Mouse (Mus musculus): ENCODE results near the gene Sardh. TPM values are rescaled to one million over a fixed set of nuclear protein-coding genes. Genes with fewer than 3 reads are reported as not detected.
A peak's percentile ranks its signal among the peaks of the same experiment; 100 is the strongest.

Gene Sardh
- polyA plus RNA-seq, 1 experiment from 2014 or later, result 2.6 TPM

DNA sequence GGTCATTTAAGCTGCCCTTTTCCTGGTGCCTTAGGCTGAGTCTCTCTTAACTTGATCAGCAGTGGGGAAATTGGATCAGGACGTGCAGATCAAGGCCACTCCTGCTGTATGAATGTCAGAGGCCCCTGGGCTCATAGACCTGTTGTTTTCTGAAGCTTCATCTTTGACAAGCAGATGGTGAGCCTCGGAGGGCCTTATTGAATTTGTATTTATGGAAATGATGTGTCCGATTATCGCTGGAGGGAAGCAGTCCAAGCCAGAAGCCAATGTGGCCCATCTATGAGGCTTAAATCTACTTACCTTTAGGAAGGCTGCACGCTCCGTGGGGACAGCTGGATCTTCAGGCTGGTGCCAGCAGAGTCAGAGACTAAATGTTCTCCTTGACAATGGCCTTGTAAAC lies 91.5 kb downstream of the Sardh start:
- ATAC-seq (ENCODE audit: low FRiP score), result no peak
- 74% methylated on average over 6 of the region's 6 CpGs for WGBS
- Histone ChIP-seq H3K27me3 (no peaks in the 10 kb centered on the region), H3K27ac (no peak overlapping the region), H3K36me3 (replicated peaks) (no peaks in the 10 kb centered on the region), H3K4me2 (no peak overlapping the region), H3K9me3 (no peaks in the 10 kb centered on the region), H3K9ac (no peak overlapping the region), H3K4me1 (peaks cover 15% of the 10 kb centered on the region), H3K4me3 (replicated peaks) (no peak overlapping the region)

DNA sequence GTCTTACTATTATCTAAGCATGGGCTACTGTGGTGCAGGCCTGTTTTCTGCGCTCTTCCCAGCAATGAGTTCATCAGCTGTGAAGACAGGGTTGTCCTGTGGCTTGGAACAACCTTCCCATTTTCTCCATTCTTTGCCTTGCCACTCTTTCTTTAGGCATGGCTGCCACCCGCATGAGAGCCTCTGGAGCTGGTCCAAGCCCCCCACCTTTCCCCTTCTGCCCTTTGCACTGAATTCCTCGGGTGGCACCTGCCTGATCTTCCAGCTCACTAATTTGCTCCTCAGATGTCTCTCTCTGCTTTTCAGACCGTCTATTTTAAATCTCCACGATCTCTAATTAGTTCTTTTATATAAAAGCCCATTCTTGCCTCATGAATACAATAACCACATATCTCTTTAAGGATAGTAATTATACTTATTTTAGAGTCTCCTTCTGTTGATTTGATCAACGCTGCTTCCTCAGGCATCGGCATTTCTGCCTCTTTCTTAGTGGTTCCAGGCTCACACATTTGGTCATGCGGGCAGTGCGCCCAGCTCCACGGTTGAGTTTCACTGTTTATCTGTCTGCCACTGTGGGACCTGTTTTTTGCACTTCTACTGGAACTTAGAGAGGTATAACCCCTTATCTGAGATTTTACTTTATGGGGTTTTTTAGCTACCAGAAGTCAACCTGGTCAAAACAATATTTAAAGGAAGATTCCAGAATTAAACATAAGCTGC lies 93.5 kb downstream of the Sardh start:
- no peaks in the 10 kb centered on the region for H3K27me3 ChIP-seq
- no peaks in the 10 kb centered on the region for H3K9me3 ChIP-seq
- H3K27ac ChIP-seq, result no peak overlapping the region
- ATAC-seq (ENCODE audit: low FRiP score), result no peak
- no peaks in the 10 kb centered on the region for H3K36me3 ChIP-seq (replicated peaks)
- peaks cover 19% of the 10 kb centered on the region for H3K4me1 ChIP-seq
- no peak overlapping the region for H3K4me2 ChIP-seq
- H3K4me3 ChIP-seq (replicated peaks), result no peak overlapping the region
- 63% methylated on average over 10 of the region's 10 CpGs for WGBS
- H3K9ac ChIP-seq, result no peak overlapping the region

DNA sequence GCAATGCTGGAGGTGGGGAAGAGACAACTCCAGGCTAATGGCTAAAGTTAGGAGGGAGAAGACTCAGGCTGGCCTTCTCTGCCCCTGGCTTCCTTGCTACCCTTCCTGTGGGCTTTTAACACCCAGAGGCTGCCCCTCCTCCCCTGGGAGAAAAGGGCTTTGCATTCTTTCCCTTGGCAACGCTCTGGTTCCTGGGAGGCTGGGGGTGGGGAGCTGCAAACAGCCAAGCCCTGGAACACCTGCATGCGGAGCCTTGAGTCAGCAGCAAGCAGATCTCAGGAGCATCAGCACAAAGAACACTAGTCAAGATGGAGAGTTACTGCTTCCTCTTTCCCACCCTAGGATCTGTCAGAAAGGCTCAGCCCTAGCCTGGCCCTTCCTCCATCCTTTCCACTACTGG lies 98.7 kb downstream of the Sardh start:
- Histone ChIP-seq H3K4me2 (no peak overlapping the region), H3K36me3 (replicated peaks) (no peaks in the 10 kb centered on the region), H3K4me1 (peaks cover 31% of the 10 kb centered on the region), H3K9ac (no peak overlapping the region), H3K27me3 (no peaks in the 10 kb centered on the region; the same call in 1 of the 2 replicates), H3K27ac (no peak overlapping the region), H3K4me3 (replicated peaks) (no peak overlapping the region), H3K9me3 (no peaks in the 10 kb centered on the region)
- no peak for ATAC-seq (ENCODE audit: low FRiP score)
- 5% methylated on average over 2 of the region's 2 CpGs for WGBS

DNA sequence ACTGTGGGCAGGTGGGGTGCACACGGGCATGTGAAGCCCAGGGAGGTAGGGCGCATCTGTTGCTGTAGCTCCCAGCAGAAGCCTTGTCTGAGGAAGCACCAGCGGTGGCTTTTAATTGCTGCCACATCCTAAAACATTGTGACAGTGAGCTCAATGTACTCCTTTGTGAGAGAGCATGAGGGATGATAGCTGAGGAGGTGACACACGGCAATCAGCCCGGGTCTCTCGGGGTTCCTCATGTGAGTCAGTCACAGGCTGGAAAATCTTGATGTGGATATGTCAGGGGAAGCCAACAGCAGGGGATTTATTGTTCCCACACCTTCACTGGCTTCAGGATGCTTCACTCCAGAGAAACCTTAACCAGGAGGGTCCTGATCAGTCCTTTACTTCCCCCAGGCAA lies 101.3 kb downstream of the Sardh start:
- Histone ChIP-seq H3K9me3 (no peaks in the 10 kb centered on the region), H3K4me1 (peaks cover 28% of the 10 kb centered on the region), H3K36me3 (replicated peaks) (no peaks in the 10 kb centered on the region), H3K27ac (no peak overlapping the region), H3K4me3 (replicated peaks) (no peak overlapping the region), H3K4me2 (no peak overlapping the region), H3K9ac (no peak overlapping the region), H3K27me3 (peaks cover 16% of the 10 kb centered on the region)
- 84% methylated on average over 6 of the region's 6 CpGs for WGBS
- ATAC-seq (ENCODE audit: low FRiP score), result no peak

DNA sequence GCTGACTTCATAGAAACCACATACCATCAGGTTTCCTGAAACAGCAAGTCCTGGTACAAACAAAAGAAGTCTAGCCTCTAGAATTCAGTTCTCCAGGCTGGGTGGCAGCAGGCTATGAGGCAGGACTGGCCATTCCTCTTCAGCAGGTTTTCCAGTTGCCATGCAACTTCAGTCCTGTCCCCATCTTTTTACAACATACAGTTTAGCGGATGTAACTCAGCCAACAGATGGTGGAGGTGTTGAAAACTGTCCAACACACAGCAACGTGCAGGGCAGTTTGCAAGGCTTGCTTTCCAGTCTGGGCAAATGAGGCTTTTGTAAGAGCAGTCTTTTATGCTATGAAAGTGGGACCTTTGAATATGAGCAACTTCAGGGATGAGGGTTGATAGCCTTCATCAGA lies 103.2 kb downstream of the Sardh start:
- H3K4me3 ChIP-seq (replicated peaks), result no peak overlapping the region
- H3K27me3 ChIP-seq, result peaks cover 35% of the 10 kb centered on the region
- H3K9ac ChIP-seq, result no peak overlapping the region
- no peak overlapping the region for H3K27ac ChIP-seq
- no peaks in the 10 kb centered on the region for H3K9me3 ChIP-seq
- ATAC-seq (ENCODE audit: low FRiP score), result no peak
- WGBS, result 81% methylated on average over 2 of the region's 2 CpGs
- H3K4me1 ChIP-seq, result peaks cover 29% of the 10 kb centered on the region
- H3K36me3 ChIP-seq (replicated peaks), result no peaks in the 10 kb centered on the region
- H3K4me2 ChIP-seq, result no peak overlapping the region

DNA sequence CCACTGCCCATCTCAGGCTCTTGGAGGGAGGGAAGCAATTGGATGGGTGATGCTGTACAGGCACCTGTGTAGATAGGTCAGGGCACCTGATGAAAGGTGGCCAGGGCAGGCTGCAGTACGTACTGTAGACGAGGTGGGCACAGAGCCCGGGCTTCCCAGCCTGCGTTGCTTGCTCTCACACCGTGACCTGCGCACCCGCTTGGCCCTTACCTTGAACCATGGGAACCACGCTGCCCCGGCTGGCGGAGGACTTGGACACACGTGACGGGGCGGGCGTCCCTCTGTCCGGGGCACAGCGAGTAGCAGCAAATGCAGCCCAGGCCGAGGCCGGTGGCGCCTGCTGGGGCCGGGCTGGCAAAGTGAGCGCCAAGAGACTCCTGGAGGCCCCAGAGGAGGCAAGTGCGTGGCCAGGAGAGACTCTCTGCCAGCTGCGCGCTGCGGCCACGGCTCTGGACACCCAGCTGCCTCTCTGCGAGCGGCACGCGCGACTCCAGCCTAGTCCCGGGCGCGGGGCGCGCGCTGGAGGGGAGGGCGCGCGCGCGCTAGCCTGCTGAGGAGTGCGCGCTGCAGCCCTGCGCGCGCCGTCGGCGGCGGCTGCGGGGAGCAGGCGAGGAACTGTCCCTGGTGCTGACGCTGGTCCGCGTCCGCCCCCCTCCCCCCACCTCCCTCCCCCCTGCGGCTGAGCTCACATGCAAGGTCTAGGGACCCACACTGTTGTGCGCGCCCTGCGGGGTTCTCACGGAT lies 106.0 kb downstream of the Sardh start, which contains the start of gene Fam163b:
TSS of gene Fam163b (minus strand) at position 542 of the 744 bp plus-strand sequence.
- ATAC-seq (ENCODE audit: low FRiP score), result peak; percentile 14; the same call in 1 of the 2 replicates
- no peaks in the 10 kb centered on the region for H3K9me3 ChIP-seq
- WGBS, result 1% methylated on average over 40 of the region's 62 CpGs
- peaks cover 12% of the 10 kb centered on the region for H3K4me1 ChIP-seq
- H3K27ac ChIP-seq, result no peak within 1 kb of the TSS
- H3K4me2 ChIP-seq, result peak within 1 kb of the TSS; percentile 71
- peak within 1 kb of the TSS; percentile 44 for H3K9ac ChIP-seq
- H3K36me3 ChIP-seq (replicated peaks), result no peaks in the 10 kb centered on the region
- peaks cover 50% of the 10 kb centered on the region for H3K27me3 ChIP-seq
- H3K4me3 ChIP-seq (replicated peaks), result peak within 1 kb of the TSS; percentile 40

Other genes starting within 250 kb of the Sardh start
- gene Cacfd1, start 238.4 kb downstream of the Sardh start, polyA plus RNA-seq (2016; fragmentation: Nextera tagmentation; extraction: Ambion mirVana), result 120 and 126 TPM in 2 replicates
- gene Slc2a6, start 220.3 kb downstream of the Sardh start, polyA plus RNA-seq (2016; fragmentation: Nextera tagmentation; extraction: Ambion mirVana), result 1.6 and 1.8 TPM in 2 replicates
- 0.26 TPM in 1 of 2 replicates, not detected in the other for gene Mymk, start 176.2 kb downstream of the Sardh start, polyA plus RNA-seq (2016; fragmentation: Nextera tagmentation; extraction: Ambion mirVana)
- 5.3 and 5.4 TPM in 2 replicates for gene Adamtsl2, start 169.0 kb downstream of the Sardh start, polyA plus RNA-seq (2016; fragmentation: Nextera tagmentation; extraction: Ambion mirVana)
- 0.27 and 0.32 TPM in 2 replicates for gene Fam163b, start 105.8 kb downstream of the Sardh start, polyA plus RNA-seq (2016; fragmentation: Nextera tagmentation; extraction: Ambion mirVana)
- not detected in 2 replicates for gene Dbh, start 83.1 kb downstream of the Sardh start, polyA plus RNA-seq (2016; fragmentation: Nextera tagmentation; extraction: Ambion mirVana)
- gene Vav2, start 178.7 kb upstream of the Sardh start, polyA plus RNA-seq (2016; fragmentation: Nextera tagmentation; extraction: Ambion mirVana), result 15.0 and 17.2 TPM in 2 replicates
- gene Brd3os, start 194.0 kb upstream of the Sardh start, polyA plus RNA-seq (2016; fragmentation: Nextera tagmentation; extraction: Ambion mirVana), result 16.4 and 18.4 TPM in 2 replicates